Mouse (Mus musculus) liver, postnatal 0 days (tissue): Measurements from ENCODE around the gene Thsd4.

ENCODE experiments used
- CTCF ChIP-seq: sonication (generic); IDR thresholded peaks from 2 replicates; pipeline ENCODE4 v1.5.1; 2016; ENCODE audit warnings: antibody characterized with exemption, low read depth
- EP300 ChIP-seq: IDR thresholded peaks from 2 replicates; pipeline ENCODE4 v1.6.1; 2016; ENCODE audit warnings: antibody characterized with exemption, low read depth, mild to moderate bottlenecking

DNA sequence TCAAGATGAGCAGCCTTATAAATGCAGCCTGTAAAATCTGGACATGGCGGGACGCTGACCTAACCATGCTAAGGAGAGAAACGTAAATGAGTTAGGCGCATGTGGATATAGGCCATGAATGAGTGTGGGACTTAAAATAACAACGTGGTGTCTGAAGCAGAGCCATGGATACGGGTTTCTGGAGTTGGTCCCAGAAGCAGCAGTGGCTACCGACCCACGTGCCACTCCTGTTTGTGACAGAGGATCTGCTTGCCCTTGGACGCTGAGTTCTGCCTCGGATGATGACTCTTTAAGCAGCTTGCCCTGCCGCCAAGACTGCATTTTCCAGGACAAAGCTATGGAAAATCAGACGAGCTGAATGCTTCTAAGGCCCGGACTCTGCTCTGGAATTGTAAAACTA lies 262.2 kb downstream of the Thsd4 start:
- TF ChIP-seq CTCF (no peak), EP300 (no peak)
